Mouse (Mus musculus): Measurements from ENCODE around the gene Tamm41. TPM values are rescaled to one million over a fixed set of nuclear protein-coding genes. Genes with fewer than 3 reads are reported as not detected.

Gene Tamm41
- 10 to 100 TPM; 26.7 to 33.3 TPM for polyA plus RNA-seq (2017; shearing (Covaris generic))

DNA sequence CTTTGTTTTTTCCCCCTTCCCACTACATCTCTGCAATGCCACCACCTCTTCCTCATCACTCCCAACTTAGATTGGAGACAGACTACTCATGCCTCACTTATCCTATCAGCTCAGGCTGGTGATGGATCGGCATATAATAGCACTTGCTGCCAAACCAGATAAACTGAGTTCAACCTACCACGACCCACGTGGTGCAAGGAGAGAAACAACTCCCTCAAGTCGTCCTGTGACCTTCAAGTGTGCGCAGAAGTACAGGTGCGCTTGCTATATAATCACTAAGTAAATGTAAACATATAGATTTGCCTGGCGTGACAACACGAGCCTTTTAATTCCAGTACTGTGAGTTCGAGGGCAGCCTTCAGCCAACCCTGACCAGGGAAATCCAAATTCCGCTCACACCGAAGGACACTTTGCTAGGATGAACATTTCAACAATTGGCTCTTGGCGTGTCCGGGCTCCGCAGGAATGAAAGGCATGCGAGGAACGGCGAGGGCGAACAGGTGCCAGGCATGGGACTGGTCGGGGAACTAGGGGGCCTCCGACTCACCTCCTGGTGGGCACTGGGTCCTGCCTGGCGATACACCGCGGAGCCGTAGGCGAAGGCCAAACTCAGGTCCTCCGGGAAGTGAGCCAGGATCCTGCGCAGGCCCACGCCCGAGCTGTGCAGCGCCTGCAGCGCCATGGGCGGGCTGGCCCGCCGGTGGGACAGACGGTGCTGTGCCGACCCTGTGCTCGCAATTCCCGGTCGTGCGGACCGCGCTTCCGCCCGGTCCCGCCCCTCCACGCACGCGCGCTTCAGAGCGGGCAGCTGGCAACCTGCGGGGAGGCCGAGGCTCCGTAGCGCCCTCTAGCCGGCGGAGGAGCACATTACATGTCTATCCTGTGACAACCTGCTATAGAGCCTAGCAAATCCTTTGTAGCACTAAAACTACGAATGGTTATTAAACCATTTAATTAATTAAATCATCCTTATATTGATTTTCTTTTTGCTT lies at the start of gene Tamm41:
TSS of gene Tamm41 (minus strand) at position 774 of the 992 bp plus-strand sequence.
- peak; percentile 92 for ATAC-seq

- no peak for ATAC-seq
Observed at GRCm38 (mm10) chr6:115085274-115085841, 47.7 kb upstream of the Tamm41 start.

- no peak for ATAC-seq
Observed at GRCm38 (mm10) chr6:115076781-115077575, 39.3 kb upstream of the Tamm41 start.

- no peak for ATAC-seq
Observed at GRCm38 (mm10) chr6:115072024-115072423, 34.3 kb upstream of the Tamm41 start.

GRCm38 (mm10) chr6:115065411-115066241 lies 27.9 kb upstream of the Tamm41 start:
- peak; percentile 14 for ATAC-seq

- ATAC-seq: no peak
Observed at GRCm38 (mm10) chr6:115062605-115063350, 25.1 kb upstream of the Tamm41 start.

DNA sequence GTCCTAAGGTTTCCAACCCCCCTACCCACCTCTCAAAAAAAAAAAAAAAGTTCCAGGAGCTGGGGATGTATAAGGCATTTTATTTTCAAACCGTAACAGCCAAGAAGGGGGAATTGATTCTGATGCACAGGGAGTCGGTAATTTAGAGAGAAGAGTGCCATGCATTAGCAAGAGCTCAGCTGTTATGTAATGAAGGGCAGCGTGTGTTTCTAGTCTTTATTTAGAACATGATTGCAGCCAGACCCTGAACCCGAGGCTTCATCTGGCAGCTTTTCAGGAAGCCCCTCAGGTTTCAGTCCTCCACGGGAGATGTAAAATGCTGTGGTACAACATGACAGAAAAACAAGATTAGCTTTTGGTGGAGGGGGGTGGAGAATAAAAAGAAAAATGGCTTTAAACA lies 21.6 kb upstream of the Tamm41 start:
- ATAC-seq: no peak

DNA sequence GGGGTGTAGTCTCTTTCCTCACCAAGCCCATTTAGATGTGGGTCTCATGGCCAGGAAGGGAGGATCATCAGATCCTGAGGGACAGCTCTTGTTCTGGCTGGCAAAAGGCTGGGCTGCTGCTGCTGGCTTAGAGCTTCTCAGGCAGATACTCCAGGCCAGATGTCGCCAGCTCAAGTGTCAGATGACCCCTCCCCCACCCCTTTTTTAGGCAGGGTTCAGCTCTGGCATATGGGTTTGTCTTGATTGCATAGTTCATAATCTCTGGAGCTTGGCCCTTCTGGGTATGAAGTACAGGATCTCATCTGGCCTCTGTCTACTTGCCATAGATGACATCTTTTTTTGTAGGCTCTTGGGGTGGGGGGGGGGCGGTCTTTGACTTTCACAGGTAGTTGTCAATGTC lies 19.0 kb upstream of the Tamm41 start:
- ATAC-seq: no peak

DNA sequence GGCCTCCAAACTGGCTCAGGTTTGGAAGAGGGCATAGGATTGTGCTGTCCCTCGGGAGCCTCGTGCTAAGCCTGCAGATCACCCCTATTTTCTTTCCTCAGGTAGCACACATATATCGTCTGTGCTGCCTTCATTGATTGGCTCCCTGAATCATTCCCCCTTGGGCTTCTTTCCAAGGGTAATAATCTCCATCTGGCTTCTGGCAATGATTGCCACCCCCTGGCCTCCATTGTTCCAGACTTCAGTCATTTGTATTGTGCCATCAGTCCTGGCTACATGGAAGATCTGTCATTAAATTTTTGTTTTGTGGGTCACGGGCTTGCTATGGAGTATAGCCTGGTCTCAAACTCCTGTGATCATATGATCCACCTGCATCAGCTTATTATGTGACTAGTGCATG lies 17.8 kb upstream of the Tamm41 start:
- ATAC-seq: no peak

DNA sequence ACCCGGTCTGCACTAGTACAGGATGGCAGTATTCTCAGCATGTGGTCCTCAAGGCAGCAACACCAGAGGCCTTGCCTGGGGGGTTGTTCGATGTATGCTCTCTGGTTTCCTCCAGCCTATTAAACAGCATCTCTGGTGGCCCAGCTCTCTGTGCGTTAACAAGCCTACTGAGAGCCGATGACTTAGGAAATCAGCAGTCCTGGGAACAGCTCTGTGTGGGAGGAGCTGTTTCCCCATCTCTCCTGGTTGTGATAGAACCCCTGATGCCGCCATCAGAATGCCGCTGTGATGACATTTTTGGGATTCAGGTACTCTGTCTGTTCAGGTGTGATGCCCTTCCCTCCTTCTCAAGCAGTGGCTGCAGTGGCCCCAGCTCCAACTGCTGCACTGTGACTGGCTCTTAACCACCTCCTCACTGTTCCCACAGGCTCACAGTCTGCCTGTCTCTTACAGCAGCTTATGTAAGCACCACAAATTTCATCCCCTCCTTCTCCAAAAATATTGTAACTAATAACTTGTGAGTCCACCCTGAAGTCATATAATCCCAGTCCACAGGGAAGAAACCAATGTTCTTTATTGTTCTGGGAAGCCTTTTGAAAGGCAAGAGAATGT lies 14.0 kb upstream of the Tamm41 start:
- no peak for ATAC-seq

DNA sequence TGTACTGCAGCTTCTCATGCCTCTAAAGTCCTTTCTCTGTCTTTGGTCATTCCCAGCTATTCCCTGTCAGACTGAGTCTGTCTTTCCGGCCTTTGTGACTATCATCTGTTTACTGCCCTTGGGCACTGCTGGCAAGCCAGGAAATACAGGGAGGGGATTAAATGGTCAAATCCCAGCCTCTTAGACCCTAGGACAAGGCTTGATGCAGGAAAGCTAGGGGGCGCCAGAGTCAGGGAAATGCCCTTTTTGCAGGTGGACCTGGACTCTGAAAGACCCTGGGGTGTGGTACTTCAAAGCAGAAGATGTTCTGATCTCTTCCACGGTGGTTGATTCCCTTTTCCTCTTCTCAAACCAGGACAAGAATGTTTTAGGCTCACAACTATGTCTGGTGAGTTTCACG lies 11.3 kb upstream of the Tamm41 start:
- no peak for ATAC-seq

DNA sequence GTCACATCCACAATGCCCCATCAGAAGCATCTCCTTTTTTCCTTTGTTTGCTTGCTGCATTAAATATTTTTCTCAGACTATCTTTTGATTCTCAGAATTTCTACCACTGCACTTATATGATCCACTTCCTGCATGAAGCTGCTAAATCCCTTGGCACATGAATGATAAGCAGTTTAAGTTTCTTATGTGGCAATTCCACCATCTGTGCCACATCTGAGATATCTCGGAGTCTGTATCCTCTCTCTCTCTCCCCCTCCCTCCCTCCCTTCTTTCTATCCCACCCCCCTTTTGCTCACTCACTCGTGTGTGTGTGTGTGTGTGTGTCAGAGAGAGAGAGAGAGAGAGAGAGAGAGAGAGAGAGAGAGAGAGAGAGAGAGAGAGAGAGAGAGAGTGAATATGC lies 10.1 kb upstream of the Tamm41 start:
- ATAC-seq: no peak

- ATAC-seq: no peak
Observed at GRCm38 (mm10) chr6:115046064-115046463, 8.4 kb upstream of the Tamm41 start.

DNA sequence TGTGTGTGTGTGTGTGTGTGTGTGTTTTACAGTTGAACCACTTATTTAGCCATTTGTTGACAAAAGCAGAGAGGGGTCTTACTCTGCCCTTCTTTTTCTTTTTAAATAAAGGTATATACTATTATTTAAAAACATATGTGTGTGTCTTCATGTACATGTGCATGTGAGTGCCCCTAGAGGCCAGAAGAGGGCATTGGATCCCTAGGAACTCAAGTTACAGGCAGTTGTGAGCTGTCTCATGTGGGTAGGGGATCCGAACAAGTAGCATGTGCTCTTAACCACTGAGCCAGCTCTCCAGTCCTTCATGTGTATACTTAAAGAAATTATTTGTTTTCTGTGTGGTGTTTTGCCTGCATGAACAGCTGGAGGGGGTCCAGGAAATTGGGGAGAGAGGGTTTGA lies 7.0 kb upstream of the Tamm41 start:
- peak; percentile 32 for ATAC-seq

DNA sequence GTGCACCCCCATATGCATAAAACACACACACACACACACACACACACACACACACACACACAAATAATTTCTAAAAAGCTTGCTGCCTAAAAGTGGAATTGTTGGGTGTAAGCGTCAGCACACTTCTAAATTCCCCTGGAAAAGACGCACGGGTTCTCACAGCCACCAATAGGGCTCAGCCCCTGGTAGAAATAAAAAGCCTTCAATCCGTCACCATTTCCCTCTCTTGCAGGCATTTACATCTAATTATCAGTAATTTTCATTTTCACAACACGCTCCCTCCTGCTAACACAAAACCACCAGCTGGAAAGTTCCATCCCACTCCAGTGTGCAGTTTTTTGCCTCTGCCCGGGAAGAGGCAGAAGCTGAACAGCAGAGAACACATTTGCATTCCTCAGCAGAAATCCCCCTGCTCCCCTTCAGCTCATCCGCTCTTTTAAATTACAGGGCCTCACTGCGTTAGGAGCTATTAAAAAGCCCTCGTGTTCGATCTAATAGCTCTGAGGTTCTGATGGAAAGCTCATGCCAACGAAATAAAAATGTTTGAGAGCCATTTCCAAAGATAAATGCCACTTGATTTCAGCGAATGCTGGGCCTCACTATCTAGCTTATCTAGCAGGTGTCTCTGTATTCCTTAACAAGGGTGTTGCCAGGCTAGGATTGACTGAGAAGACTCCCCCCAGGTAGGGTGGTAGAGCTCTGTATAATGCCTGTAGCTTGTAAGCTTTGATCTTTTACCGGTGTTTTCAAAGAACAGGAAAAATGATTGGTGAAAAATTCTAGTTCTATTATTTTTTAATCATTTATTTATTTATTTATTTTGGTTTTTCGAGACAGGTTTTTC lies 6.2 kb upstream of the Tamm41 start:
- ATAC-seq: no peak

DNA sequence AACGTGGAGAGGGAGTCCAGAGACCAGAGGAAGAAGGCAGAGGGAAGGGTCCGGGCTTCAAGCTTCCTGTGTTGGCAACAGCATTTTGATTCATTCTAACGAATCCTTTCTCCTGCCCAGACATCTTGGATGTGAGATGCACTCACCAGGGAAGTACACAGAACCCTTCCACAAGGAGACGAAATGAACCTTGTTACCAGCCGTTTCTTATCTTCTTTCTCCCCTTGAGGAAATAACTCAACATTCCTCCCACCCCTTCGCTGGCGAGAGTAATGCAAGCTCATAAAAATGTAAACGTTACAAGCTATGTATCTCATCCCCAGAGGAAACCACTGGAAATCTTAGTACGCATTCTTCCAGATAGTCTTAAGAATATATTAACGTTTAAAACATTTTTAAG lies 4.9 kb upstream of the Tamm41 start:
- no peak for ATAC-seq

- ATAC-seq: no peak
Observed at GRCm38 (mm10) chr6:115033441-115033840, 4.2 kb downstream of the Tamm41 start.

- ATAC-seq: no peak
Observed at GRCm38 (mm10) chr6:115030098-115030497, 7.6 kb downstream of the Tamm41 start.

- no peak for ATAC-seq
Observed at GRCm38 (mm10) chr6:115029248-115029647, 8.4 kb downstream of the Tamm41 start.

DNA sequence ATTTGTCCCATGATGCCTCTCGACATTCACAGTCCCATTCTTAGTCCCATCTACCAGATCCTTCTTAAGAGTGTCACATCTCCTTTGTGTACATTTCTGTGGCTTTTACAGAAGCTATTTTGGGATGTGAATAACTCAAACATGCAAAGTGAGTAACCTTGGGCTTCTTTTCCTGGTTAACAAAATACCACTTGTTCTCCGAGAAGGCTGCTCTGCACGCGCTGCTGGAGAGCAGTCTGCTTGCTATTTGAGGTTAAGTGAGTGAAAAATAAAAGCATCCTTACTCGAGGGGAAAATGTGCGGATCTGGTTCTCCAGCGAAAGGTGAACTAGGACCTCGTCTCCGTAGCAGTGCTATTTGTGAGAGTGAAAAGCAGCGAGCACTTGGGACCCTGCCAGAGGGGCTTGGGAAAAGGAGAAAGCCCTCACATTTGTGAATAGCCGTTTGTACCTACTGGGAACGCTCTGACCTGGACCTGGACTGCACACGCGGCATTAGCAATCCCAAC lies 10.1 kb downstream of the Tamm41 start:
- no peak for ATAC-seq
